Mouse (Mus musculus) CD4-positive, CD25-positive, alpha-beta regulatory T cell (primary cell): ENCODE data around the gene Pdcd2. TPM values are rescaled to one million over a fixed set of nuclear protein-coding genes. Genes with fewer than 3 reads are reported as not detected.

Source experiments
- polyA plus RNA-seq: library from polyadenylated mRNA; unstranded; fragments of 100-300 nt; shearing (Covaris generic); gene quantifications from one replicate; pipeline ENCODE4 v1.2.1, GENCODE M21; 2017

Gene Pdcd2
- 113 TPM for polyA plus RNA-seq

GRCm38 (mm10) chr17:15526986-15527810, at the start of gene Pdcd2:
Pdcd2 (minus strand) TSS chr17:15527301.

GRCm38 (mm10) chr17:15564014-15564927, 37.2 kb upstream of the Pdcd2 start, which contains the start of gene Prdm9:
Prdm9 (minus strand) TSS chr17:15564354.

GRCm38 (mm10) chr17:15499656-15500394, 27.3 kb downstream of the Pdcd2 start, which contains the start of the genes Psmb1 and Tbp:
Psmb1 (minus strand) TSS chr17:15499751.
Tbp (plus strand) TSS chr17:15499888.

Other genes starting within 250 kb of the Pdcd2 start
- 0.30 TPM for gene Dll1, start 150.4 kb downstream of the Pdcd2 start, polyA plus RNA-seq
- 41.1 TPM for gene Fam120b, start 131.1 kb downstream of the Pdcd2 start, polyA plus RNA-seq
- 249 TPM for gene Psmb1, start 27.6 kb downstream of the Pdcd2 start, polyA plus RNA-seq
- 52.9 TPM for gene Tbp, start 27.4 kb downstream of the Pdcd2 start, polyA plus RNA-seq
- 7.1 TPM for gene Prdm9, start 37.1 kb upstream of the Pdcd2 start, polyA plus RNA-seq
- 98.9 TPM for gene Chd1, start 177.7 kb upstream of the Pdcd2 start, polyA plus RNA-seq